Mouse (Mus musculus): ENCODE measurements around the gene Tbata. TPM values are rescaled to one million over a fixed set of nuclear protein-coding genes. Genes with fewer than 3 reads are reported as not detected.

Gene Tbata
- polyA plus RNA-seq (2014; fragmentation: Illumina TruSeq; extraction: RNeasy Lipid Tissue Mini Kit (QIAGEN cat#74804); ENCODE audit: low read depth, low replicate concordance), result not detected

GRCm38 (mm10) chr10:61171654-61172053 lies at the start of gene Tbata:
TSS of gene Tbata (plus strand) at chr10:61171954.

GRCm38 (mm10) chr10:61147157-61148040 lies 24.4 kb upstream of the Tbata start, which contains the start of gene Sgpl1:
TSS of gene Sgpl1 (minus strand) at chr10:61147703.

Other genes starting within 250 kb of the Tbata start
- gene Pcbd1, start 82.6 kb upstream of the Tbata start, polyA plus RNA-seq (2014; fragmentation: Illumina TruSeq; extraction: RNeasy Lipid Tissue Mini Kit (QIAGEN cat#74804); ENCODE audit: low read depth, low replicate concordance), result 17.4 TPM
- gene Sgpl1, start 24.3 kb upstream of the Tbata start, polyA plus RNA-seq (2014; fragmentation: Illumina TruSeq; extraction: RNeasy Lipid Tissue Mini Kit (QIAGEN cat#74804); ENCODE audit: low read depth, low replicate concordance), result 84.1 TPM
- not detected for gene Adamts14, start 101.5 kb downstream of the Tbata start, polyA plus RNA-seq (2014; fragmentation: Illumina TruSeq; extraction: RNeasy Lipid Tissue Mini Kit (QIAGEN cat#74804); ENCODE audit: low read depth, low replicate concordance)
- gene Prf1, start 125.9 kb downstream of the Tbata start, polyA plus RNA-seq (2014; fragmentation: Illumina TruSeq; extraction: RNeasy Lipid Tissue Mini Kit (QIAGEN cat#74804); ENCODE audit: low read depth, low replicate concordance), result not detected
- gene Pald1, start 211.6 kb downstream of the Tbata start, polyA plus RNA-seq (2014; fragmentation: Illumina TruSeq; extraction: RNeasy Lipid Tissue Mini Kit (QIAGEN cat#74804); ENCODE audit: low read depth, low replicate concordance), result 1.5 TPM
- not detected for gene Nodal, start 246.0 kb downstream of the Tbata start, polyA plus RNA-seq (2014; fragmentation: Illumina TruSeq; extraction: RNeasy Lipid Tissue Mini Kit (QIAGEN cat#74804); ENCODE audit: low read depth, low replicate concordance)

Measured in adrenal gland, adult 10 weeks (tissue).